Mouse (Mus musculus): ENCODE measurements around the gene Gm7356.
"Not testable (repeated sequence)": the region's sequence is repeated elsewhere in the genome, so short reads cannot be mapped to it uniquely, and the experiment has no call there.

Gene Gm7356

GRCm38 (mm10) chr17:14003604-14004003 is at the start of gene Gm7356:
TSS of gene Gm7356 (minus strand) at chr17:14003704.
- not testable (repeated sequence) for DNase-seq (ENCODE audit: extremely low read depth, insufficient read length, low spot score)

DNA sequence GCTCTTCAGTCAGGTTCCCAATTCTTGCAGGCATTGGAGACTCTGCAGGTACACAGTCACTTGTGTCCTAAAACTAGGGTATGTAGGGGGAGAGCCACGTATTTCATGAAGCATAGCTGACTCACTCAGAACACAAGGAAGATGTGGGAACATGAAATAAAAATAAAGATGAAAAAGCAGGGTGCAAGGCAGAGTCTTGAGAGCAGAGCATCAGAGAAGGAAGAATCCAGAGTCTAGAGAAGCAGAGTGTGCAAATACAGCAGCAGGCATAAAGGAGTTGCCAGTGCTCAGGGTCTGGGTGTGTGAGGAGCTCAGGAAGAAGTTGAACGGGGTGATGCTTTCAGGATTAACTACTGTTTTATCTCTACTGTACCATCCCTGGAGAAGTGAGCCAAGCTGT is 38.4 kb upstream of the Gm7356 start:
- DNase-seq (ENCODE audit: extremely low read depth, insufficient read length, low spot score), result not testable (repeated sequence)

DNA sequence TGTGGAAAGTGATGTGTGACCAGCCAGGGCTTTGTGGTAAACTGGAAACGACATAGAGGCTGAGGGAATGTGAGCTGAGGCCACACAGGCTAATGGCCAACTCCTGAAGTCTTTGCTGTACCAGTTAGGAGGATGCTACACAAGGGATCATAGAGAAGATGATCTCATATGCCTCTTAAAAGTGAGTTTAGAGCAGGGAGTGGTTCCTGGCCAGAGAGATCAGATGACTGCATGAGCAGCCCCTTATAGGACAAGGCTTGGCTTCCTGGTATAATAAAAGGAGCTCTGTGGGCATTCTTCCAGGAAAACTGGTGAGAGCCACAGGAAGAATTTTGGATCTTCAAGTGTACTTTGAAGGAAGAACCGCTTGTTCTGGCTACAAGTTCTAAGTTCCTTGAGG is 33.5 kb upstream of the Gm7356 start:
- not testable (repeated sequence) for DNase-seq (ENCODE audit: extremely low read depth, insufficient read length, low spot score)

GRCm38 (mm10) chr17:14036113-14036512 is 32.6 kb upstream of the Gm7356 start:
- not testable (repeated sequence) for DNase-seq (ENCODE audit: extremely low read depth, insufficient read length, low spot score)

GRCm38 (mm10) chr17:13993425-13993824 is 10.1 kb downstream of the Gm7356 start:
- not testable (repeated sequence) for DNase-seq (ENCODE audit: extremely low read depth, insufficient read length, low spot score)

- no peak for DNase-seq (ENCODE audit: extremely low read depth, insufficient read length, low spot score)
Observed at GRCm38 (mm10) chr17:13987690-13988089, 15.8 kb downstream of the Gm7356 start.

GRCm38 (mm10) chr17:13970796-13971195 is 32.7 kb downstream of the Gm7356 start:
- DNase-seq (ENCODE audit: extremely low read depth, insufficient read length, low spot score), result not testable (repeated sequence)

GRCm38 (mm10) chr17:13969917-13970316 is 33.6 kb downstream of the Gm7356 start:
- not testable (repeated sequence) for DNase-seq (ENCODE audit: extremely low read depth, insufficient read length, low spot score)

DNA sequence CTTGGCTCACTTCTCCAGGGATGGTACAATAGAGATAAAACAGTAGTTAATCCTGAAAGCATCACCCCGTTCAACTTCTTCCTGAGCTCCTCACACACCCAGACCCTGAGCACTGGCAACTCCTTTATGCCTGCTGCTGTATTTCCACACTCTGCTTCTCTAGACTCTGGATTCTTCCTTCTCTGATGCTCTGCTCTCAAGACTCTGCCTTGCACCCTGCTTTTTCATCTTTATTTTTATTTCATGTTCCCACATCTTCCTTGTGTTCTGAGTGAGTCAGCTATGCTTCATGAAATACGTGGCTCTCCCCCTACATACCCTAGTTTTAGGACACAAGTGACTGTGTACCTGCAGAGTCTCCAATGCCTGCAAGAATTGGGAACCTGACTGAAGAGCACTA is 38.5 kb downstream of the Gm7356 start:
- not testable (repeated sequence) for DNase-seq (ENCODE audit: extremely low read depth, insufficient read length, low spot score)

DNA sequence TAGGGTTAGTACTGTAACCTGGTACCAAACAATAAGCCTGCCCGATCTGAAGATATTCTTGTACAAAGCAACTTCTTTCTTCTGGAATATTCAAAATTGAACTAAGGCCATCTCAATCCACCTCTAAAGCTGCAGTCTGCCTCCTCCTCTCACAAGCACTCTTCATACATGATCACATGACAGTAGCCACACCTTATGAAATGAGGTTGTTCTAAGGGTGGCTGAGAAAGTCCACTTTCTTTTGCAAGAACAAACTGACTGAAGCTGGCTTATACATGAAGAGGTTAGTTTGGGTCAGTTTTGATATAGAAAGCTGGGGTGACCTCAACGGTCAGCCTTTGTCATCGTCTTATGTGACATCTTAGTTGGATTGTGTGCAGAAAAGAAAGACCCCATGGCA is 41.3 kb downstream of the Gm7356 start:
- not testable (repeated sequence) for DNase-seq (ENCODE audit: extremely low read depth, insufficient read length, low spot score)

DNA sequence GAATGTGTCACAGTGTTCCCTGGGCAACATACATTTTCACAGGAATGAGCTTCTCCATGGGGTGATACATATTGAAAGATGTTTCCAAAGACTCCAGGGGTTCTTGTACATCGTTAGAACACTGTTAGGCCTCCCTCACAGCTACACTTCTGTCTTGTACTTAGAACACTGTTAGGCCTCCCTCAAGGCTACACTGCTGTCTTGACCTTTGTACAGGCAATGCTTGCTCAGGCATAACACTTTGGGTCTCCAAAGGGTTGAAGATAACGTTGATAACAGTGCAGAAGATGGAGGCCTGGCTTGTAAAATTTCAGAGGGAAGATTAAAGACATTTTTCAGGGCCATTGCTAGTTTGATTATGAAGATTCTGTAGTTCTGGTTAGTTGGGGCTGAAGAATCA is 45.4 kb downstream of the Gm7356 start:
- DNase-seq (ENCODE audit: extremely low read depth, insufficient read length, low spot score), result not testable (repeated sequence)

GRCm38 (mm10) chr17:13951570-13951969 is 51.9 kb downstream of the Gm7356 start:
- not testable (repeated sequence) for DNase-seq (ENCODE audit: extremely low read depth, insufficient read length, low spot score)
